ENCODE assay signal across 19 mouse cellular contexts in genomic region chr13:73812936-73813335, GRCm38 (mm10). TPM values are rescaled to one million over a fixed set of nuclear protein-coding genes. Genes with fewer than 3 reads are reported as not detected.
"Had no signal": no experiment of that assay in that cellular context is flagged by ENCODE, and none has a peak within 500 bp of the region (broad histone marks: within the 10 kb centered on the region; RNA-seq: fewer than 3 reads in every experiment).

No protein-coding gene starts in this region.

- H3K4me2 ChIP-seq: liver, embryonic 15.5 days; lung, embryonic 14.5 days; midbrain, embryonic 12.5 days; neural tube, embryonic 13.5 days; neural tube, embryonic 15.5 days had no signal

- H3K27ac ChIP-seq: liver, embryonic 15.5 days; midbrain, embryonic 10.5 days; midbrain, embryonic 12.5 days; neural tube, embryonic 13.5 days; neural tube, embryonic 15.5 days had no signal

- H3K9me3 ChIP-seq: liver, embryonic 15.5 days; midbrain, embryonic 10.5 days; midbrain, embryonic 12.5 days; neural tube, embryonic 13.5 days; neural tube, embryonic 15.5 days had no signal

- DNase-seq: lung, embryonic 14.5 days; lung, postnatal 4 days; midbrain, embryonic 14.5 days; retina, postnatal 1 day; right cerebral cortex, adult 18-20 months; right cerebral cortex, postnatal 25 days; right cerebral cortex, postnatal 4 days; spleen, adult 18-20 months; thymus, adult 18-20 months; thymus, postnatal 14 days; thymus, postnatal 36 days had no signal

- ATAC-seq: midbrain, embryonic 16.5 days had no signal

- H3K36me3 ChIP-seq: neural tube, embryonic 15.5 days had no signal

- H3K4me1 ChIP-seq: liver, embryonic 15.5 days; midbrain, embryonic 12.5 days; neural tube, embryonic 13.5 days; neural tube, embryonic 15.5 days had no signal

- H3K9ac ChIP-seq: liver, embryonic 15.5 days; lung, embryonic 14.5 days; midbrain, embryonic 12.5 days; neural tube, embryonic 13.5 days; neural tube, embryonic 15.5 days had no signal

- H3K27me3 ChIP-seq: liver, embryonic 15.5 days; midbrain, embryonic 12.5 days; neural tube, embryonic 13.5 days; neural tube, embryonic 15.5 days had no signal

- H3K4me3 ChIP-seq: liver, embryonic 15.5 days; midbrain, embryonic 10.5 days; midbrain, embryonic 12.5 days; myocyte; neural tube, embryonic 13.5 days; neural tube, embryonic 15.5 days had no signal

RNA-seq across cellular contexts. Expression of gene Nkd2, which starts 34.5 kb away (rescaled TPM):
- total RNA-seq: megakaryocyte-erythroid progenitor cell, adult 5-6 weeks had no signal
